Mouse (Mus musculus) forebrain, embryonic 11.5 days (tissue): ENCODE measurements around the gene Hist1h2ai. TPM values are rescaled to one million over a fixed set of nuclear protein-coding genes. Genes with fewer than 3 reads are reported as not detected.
"Not testable (repeated sequence)": the region's sequence is repeated elsewhere in the genome, so short reads cannot be mapped to it uniquely, and the experiment has no call there.

ENCODE experiments used
- ATAC-seq: fragments of 200-750 bp; cut with Nextera tagmentation; replicated peaks from 2 replicates; pipeline ENCODE4 v1.8.0; 2017; ENCODE audit warnings: moderate TSS enrichment; ENCODE audit not compliant: low FRiP score
- DNase-seq: peaks from one replicate; pipeline ENCODE4 v3.0.0-alpha.2; 2017; ENCODE audit warnings: low spot score
- H3K27ac ChIP-seq: fragments of 300-500 bp; sonication (generic); 2 replicates; pipeline ENCODE4 v1.5.1; 2014; ENCODE audit warnings: low read depth, low read length
- H3K27me3 ChIP-seq: fragments of 300-500 bp; sonication (generic); 2 replicates; pipeline ENCODE4 v1.6.1; 2014; ENCODE audit warnings: mild to moderate bottlenecking, low read length, mixed read lengths; ENCODE audit not compliant: control insufficient read depth, insufficient read depth
- H3K36me3 ChIP-seq: fragments of 300-500 bp; sonication (generic); 2 replicates; pipeline ENCODE4 v1.6.1; 2014; ENCODE audit warnings: mild to moderate bottlenecking, low read length, moderate library complexity, mixed read lengths; ENCODE audit not compliant: control insufficient read depth, insufficient read depth
- H3K4me1 ChIP-seq: fragments of 300-500 bp; sonication (generic); replicated peaks from 2 replicates; pipeline ENCODE4 v1.6.1; 2014; ENCODE audit warnings: low read length, mixed read lengths; ENCODE audit not compliant: control insufficient read depth, insufficient read depth
- H3K4me2 ChIP-seq: fragments of 300-500 bp; sonication (generic); 2 replicates; pipeline ENCODE4 v1.6.1; 2014; ENCODE audit warnings: low read depth, mild to moderate bottlenecking, low read length, moderate library complexity, mixed read lengths; ENCODE audit not compliant: severe bottlenecking
- H3K4me3 ChIP-seq: fragments of 300-500 bp; sonication (generic); 2 replicates; pipeline ENCODE4 v1.5.1; 2014; ENCODE audit warnings: low read depth, low read length
- H3K9ac ChIP-seq: fragments of 300-500 bp; sonication (generic); 2 replicates; pipeline ENCODE4 v1.6.1; 2014; ENCODE audit warnings: low read length
- H3K9me3 ChIP-seq: fragments of 300-500 bp; sonication (generic); 2 replicates; pipeline ENCODE4 v1.6.1; 2016; ENCODE audit warnings: low read length, mixed read lengths; ENCODE audit not compliant: control insufficient read depth
- WGBS: fragments of 180-500 bp; shearing (Covaris S2); extraction: QIAGEN DNeasy Blood & Tissue Kit; methylation state at CpG from one replicate; pipeline ENCODE4 v1.1.7; 2014; 5-methylcytosine and 5-hydroxymethylcytosine counted together
- polyA plus RNA-seq: library from polyadenylated mRNA; unstranded; fragments of >200 nt; fragmentation: Nextera tagmentation; extraction: Ambion mirVana; gene quantifications from 2 replicates; pipeline ENCODE4 v1.2.1, GENCODE M21; 2014

Hist1h2ai gene
- polyA plus RNA-seq, 1 experiment from 2014 or later: 25.3 TPM

DNA sequence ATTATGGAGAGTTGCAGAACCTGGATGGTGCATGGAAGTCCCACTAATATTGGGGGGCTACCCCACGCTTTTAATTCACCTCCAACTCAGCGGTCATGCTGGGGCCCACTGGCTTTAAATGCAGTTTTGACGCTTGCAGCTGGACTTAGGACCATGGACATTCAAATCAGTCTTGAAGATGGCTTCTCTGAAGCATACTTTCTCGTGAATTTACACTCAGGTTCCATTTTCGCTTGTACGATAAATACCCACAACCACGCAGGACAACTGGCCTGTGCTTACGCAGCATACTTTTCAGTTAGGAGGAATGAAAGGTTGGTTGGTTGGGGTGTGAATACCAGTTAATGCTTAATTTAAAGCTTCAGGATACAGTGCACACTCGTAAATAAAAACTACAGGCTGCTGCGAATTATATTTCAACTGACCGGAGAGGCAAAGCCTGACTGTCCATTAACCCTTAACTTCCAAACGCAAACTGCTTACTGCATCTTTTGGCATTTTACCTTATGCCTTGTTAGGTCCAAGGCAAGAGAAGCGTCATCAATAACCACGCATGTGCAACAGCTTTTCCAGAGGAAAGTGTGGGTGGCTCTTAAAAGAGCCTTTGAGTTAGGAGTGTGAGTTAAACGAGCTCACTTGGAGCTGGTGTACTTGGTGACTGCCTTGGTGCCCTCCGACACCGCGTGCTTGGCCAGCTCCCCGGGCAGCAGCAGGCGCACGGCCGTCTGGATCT is 925 bp upstream of the Hist1h2ai start:
- Histone ChIP-seq H3K4me1 (no peaks in the 10 kb centered on the region; the same call in 1 of the 2 replicates), H3K4me2 (peak overlapping the region; percentile 63), H3K27me3 (no peaks in the 10 kb centered on the region), H3K9ac (peak overlapping the region; percentile 78), H3K36me3 (no peaks in the 10 kb centered on the region), H3K9me3 (no peaks in the 10 kb centered on the region), H3K27ac (peak overlapping the region; percentile 98), H3K4me3 (peak overlapping the region; percentile 44)
- DNase-seq (peak; percentile 66), ATAC-seq (no peak)
- 2% methylated on average over 21 of the region's 22 CpGs for WGBS

DNA sequence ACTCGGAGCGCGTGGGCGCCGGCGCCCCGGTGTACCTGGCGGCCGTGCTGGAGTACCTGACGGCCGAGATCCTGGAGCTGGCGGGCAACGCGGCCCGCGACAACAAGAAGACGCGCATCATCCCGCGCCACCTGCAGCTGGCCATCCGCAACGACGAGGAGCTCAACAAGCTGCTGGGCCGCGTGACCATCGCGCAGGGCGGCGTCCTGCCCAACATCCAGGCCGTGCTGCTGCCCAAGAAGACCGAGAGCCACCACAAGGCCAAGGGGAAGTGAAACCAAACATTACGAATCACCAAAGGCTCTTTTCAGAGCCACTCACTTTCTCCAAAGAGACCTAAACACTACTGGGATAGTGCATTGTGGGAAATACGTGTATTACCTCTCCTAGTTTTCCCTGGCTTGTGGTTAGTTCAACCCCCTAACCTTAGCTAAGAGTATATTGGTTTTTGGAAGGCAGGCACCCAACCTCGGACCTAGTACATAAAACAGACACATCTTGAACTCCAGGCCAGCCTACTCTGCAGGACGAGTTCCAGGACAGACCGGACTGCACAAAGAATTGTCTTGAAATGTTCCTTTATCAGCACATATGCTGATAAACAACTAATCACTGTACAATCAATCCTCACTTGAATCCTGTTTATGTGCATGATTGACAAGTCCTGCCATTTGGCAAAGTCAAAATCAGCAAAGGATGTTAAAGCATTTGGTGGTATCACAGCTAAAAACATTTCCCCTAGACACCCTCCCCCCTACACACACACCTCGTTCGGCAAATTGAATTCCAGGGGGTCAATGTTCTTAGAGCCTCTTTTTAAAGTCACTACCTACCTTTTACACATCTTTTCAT is 544 bp downstream of the Hist1h2ai start:
- ATAC-seq: peak; percentile 13
- WGBS: under 1% methylated on average over 9 of the region's 38 CpGs
- H3K36me3 ChIP-seq: not testable (repeated sequence)

DNA sequence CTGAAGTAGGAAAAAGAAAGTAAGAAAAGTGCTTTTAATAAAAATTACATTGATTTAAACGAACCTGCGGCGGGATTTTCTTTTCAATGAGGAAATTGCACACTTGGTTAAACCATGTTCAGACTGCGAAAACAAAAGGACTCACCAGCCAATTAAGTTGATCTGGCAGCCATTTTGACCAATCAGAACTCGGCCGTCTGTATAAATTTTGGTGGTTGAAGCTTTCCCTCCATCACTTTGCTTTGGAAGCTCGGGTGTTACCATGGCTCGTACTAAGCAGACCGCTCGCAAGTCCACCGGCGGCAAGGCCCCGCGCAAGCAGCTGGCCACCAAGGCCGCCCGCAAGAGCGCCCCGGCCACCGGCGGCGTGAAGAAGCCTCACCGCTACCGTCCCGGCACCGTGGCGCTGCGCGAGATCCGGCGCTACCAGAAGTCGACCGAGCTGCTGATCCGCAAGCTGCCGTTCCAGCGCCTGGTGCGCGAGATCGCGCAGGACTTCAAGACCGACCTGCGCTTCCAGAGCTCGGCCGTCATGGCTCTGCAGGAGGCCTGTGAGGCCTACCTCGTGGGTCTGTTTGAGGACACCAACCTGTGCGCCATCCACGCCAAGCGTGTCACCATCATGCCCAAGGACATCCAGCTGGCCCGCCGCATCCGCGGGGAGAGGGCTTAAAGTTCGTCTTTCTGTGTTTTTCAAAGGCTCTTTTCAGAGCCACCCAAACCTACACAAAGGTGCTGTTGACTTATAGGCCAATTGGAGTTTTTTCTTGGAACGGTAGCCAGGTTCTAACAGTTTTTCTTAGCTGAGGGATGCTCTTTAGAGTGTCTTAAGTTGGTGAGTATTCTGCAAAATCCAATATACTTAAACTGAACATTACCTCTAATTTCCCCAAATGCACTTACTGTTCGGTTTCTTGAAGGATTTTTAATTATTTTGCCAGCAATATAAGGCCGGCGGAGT is 1.5 kb downstream of the Hist1h2ai start, which contains the start of gene Hist1h3h:
Gene Hist1h3h, plus strand, starts transcription at position 263 of the 961 bp plus-strand sequence.
- ATAC-seq: peak; percentile 52
- H3K9ac ChIP-seq: peak within 1 kb of the TSS; percentile 79
- H3K9me3 ChIP-seq, H3K27me3 ChIP-seq, H3K4me1 ChIP-seq, H3K36me3 ChIP-seq: not testable (repeated sequence)
- under 1% methylated on average over 25 of the region's 56 CpGs for WGBS
- H3K27ac ChIP-seq: peak within 1 kb of the TSS; percentile 98
- peak within 1 kb of the TSS; percentile 84 for H3K4me2 ChIP-seq
- H3K4me3 ChIP-seq: peak within 1 kb of the TSS; percentile 46
- peak; percentile 89 for DNase-seq

More for the DNA sequence above, 544 bp downstream of the Hist1h2ai start:
- H3K27me3 ChIP-seq, H3K9me3 ChIP-seq, H3K4me1 ChIP-seq: not testable (repeated sequence)
- DNase-seq: peak; percentile 70
- Histone ChIP-seq H3K4me3 (peak overlapping the region; percentile 44), H3K9ac (peak overlapping the region; percentile 79), H3K4me2 (peak overlapping the region; percentile 84), H3K27ac (peak overlapping the region; percentile 98)

DNA sequence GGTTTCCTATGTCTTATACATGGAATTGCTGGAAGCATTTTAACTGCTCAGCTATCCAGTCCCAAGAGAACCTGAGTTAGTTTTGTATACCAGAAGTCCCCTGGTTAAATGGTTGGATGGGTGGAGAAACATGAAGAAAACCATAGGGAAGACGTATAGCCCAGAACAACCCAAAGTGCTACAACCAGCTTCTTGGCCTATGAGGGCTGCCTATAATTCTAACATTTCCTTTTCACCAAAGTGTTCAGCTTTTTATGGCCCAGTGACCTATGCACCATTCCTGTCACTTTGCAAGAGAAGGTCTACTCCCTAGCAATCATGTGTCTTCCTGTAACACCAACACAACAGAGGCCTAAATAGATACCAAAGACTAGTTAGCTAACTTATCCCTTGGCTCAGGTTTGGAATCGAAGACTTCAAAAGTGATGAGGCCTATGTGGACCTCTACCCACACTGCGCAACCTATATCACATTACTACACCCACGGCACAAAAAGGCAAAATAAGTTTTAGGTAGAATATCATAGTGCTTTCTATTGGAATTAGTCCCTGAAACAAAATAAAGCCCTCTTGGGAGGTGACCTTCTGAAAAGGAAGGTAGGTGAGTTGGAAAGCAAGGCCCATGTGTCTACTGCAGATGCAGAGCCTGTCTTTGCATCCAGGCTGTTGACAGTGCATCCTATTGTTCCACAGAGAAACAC is 2.3 kb downstream of the Hist1h2ai start:
- 51% methylated on average over 4 of the region's 4 CpGs for WGBS
- Histone ChIP-seq H3K36me3 (no peaks in the 10 kb centered on the region), H3K9ac (peak overlapping the region; percentile 78), H3K27me3 (no peaks in the 10 kb centered on the region), H3K4me3 (peak overlapping the region; percentile 46), H3K4me1 (no peaks in the 10 kb centered on the region; the same call in 1 of the 2 replicates), H3K27ac (peak overlapping the region; percentile 94), H3K4me2 (peak overlapping the region; percentile 74), H3K9me3 (no peaks in the 10 kb centered on the region)
- DNase-seq: peak; percentile 55
- ATAC-seq: no peak

DNA sequence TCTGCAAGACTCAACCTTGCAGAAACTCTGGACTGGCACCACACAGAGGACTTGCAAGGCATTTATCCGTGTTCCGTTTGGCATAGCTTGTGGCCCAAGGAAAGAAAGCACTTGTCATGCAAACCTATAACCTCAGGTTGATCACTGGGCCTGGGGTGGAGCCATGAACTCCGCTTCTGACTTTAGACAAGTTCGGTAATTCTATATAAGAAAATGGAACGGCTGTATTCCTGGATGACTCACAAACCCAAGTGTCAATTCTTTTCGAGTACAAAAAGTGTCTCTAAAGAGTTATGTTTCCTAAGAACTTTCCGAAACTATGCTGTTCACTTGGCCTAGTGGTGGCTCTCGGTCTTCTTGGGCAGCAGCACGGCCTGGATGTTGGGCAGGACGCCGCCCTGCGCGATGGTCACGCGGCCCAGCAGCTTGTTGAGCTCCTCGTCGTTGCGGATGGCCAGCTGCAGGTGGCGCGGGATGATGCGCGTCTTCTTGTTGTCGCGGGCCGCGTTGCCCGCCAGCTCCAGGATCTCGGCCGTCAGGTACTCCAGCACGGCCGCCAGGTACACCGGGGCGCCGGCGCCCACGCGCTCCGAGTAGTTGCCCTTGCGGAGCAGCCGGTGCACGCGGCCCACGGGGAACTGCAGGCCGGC is 5.0 kb downstream of the Hist1h2ai start:
- peak overlapping the region; percentile 79 for H3K9ac ChIP-seq
- H3K27me3 ChIP-seq, H3K36me3 ChIP-seq, H3K4me1 ChIP-seq, H3K9me3 ChIP-seq: not testable (repeated sequence)
- H3K27ac ChIP-seq: peak overlapping the region; percentile 96
- peak overlapping the region; percentile 70 for H3K4me2 ChIP-seq
- 4% methylated on average over 17 of the region's 44 CpGs for WGBS
- DNase-seq (peak; percentile 64), ATAC-seq (peak; percentile 14)
- peak overlapping the region; percentile 30 for H3K4me3 ChIP-seq

DNA sequence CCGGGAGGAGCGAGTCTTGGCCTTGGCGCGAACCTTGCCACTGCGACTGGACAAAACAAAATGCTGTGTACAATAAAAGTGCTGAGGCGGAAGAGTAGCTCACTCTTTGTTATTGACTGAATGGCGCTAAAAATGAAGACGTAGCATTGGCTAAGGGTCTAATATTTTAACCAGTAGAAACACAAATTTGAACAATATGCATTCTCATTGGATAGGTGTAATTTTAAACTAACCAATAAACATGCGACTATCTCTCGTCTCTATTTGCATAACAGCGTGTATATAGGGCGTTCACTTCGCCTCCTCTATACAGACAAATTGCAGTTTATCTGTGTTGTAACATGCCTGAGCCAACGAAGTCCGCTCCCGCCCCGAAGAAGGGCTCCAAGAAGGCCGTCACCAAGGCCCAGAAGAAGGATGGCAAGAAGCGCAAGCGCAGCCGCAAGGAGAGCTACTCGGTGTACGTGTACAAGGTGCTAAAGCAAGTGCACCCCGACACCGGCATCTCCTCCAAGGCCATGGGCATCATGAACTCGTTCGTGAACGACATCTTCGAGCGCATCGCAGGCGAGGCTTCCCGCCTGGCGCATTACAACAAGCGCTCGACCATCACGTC is 5.6 kb downstream of the Hist1h2ai start, which contains the start of gene Hist1h2bm:
Gene Hist1h2bm, plus strand, starts transcription at position 288 of the 616 bp plus-strand sequence.
- WGBS: 1% methylated on average over 37 of the region's 37 CpGs
- DNase-seq: peak; percentile 85
- not testable (repeated sequence) for H3K27me3 ChIP-seq, H3K36me3 ChIP-seq, H3K4me1 ChIP-seq, H3K9me3 ChIP-seq
- peak; percentile 95 for ATAC-seq
- Histone ChIP-seq H3K27ac (peak within 1 kb of the TSS; percentile 96), H3K9ac (peak within 1 kb of the TSS; percentile 79), H3K4me2 (peak within 1 kb of the TSS; percentile 70), H3K4me3 (peak within 1 kb of the TSS; percentile 30)

DNA sequence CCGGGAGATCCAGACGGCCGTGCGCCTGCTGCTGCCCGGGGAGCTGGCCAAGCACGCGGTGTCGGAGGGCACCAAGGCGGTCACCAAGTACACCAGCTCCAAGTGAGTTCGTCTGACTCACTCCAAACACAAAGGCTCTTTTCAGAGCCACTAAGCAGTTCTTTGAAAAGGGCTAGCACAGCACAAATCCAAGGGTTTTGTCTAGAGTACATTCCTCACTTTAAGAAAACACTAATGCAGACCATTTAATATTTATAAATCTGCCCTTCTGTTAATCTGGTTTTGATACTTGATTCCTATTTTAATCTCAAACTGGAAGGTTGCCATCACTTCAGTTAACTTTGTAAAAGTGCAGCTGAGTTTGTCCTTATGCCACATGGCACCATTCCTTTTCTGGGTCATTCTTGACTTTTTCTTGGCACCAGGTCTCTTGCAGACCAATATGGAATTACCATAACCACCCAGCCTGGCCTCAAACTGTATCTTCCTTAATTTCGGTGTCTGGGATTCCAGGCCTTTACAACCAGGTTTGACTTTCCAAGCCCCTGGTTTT is 6.2 kb downstream of the Hist1h2ai start:
- no peaks in the 10 kb centered on the region for H3K36me3 ChIP-seq
- peak; percentile 60 for DNase-seq
- 3% methylated on average over 11 of the region's 11 CpGs for WGBS

More for the DNA sequence above, 6.2 kb downstream of the Hist1h2ai start:
- H3K4me3 ChIP-seq: peak overlapping the region; percentile 27
- H3K9me3 ChIP-seq: no peaks in the 10 kb centered on the region
- peak overlapping the region; percentile 96 for H3K27ac ChIP-seq
- H3K9ac ChIP-seq: peak overlapping the region; percentile 69
- ATAC-seq: peak; percentile 28
- peak overlapping the region; percentile 46 for H3K4me2 ChIP-seq
- H3K4me1 ChIP-seq: peaks cover under 1% of the 10 kb centered on the region; the same call in 1 of the 2 replicates
- H3K27me3 ChIP-seq: no peaks in the 10 kb centered on the region
